Mouse (Mus musculus) ES-E14 (cell line): ENCODE data around the gene Fchsd2. TPM values are rescaled to one million over a fixed set of nuclear protein-coding genes. Genes with fewer than 3 reads are reported as not detected.

Experiments
- DNase-seq: peaks from one replicate; pipeline ENCODE4 v3.0.0-alpha.2; 2013; ENCODE audit warnings: low read depth, low spot score
- H3K27ac ChIP-seq: 2 replicates; pipeline ENCODE4 v1.5.1; 2012; ENCODE audit warnings: low read depth, mild to moderate bottlenecking, low read length, moderate library complexity, mixed read lengths; ENCODE audit not compliant: poor library complexity, insufficient read depth, severe bottlenecking
- H3K36me3 ChIP-seq: 2 replicates; pipeline ENCODE4 v1.6.1; 2012; ENCODE audit warnings: mild to moderate bottlenecking, low read length, moderate library complexity, mixed read lengths; ENCODE audit not compliant: control insufficient read depth, poor library complexity, insufficient read depth, severe bottlenecking
- H3K4me1 ChIP-seq, 2 experiments: fragments of 150-350 bp in 1 of 2; sonication (generic) in 1 of 2; 2 replicates each; pipeline ENCODE4 v1.6.1; 2012; ENCODE audit warnings: low read length in 2 of 2, mild to moderate bottlenecking in 1 of 2, mixed read lengths in 1 of 2; ENCODE audit not compliant: control insufficient read depth in 2 of 2, insufficient read depth in 2 of 2, poor library complexity in 1 of 2
- H3K4me3 ChIP-seq, 2 experiments: fragments of 150-350 bp in 1 of 2; sonication (generic) in 1 of 2; 2 replicates each; pipeline ENCODE4 v1.5.1; 2012; ENCODE audit warnings: low read length in 2 of 2, low read depth in 1 of 2, mild to moderate bottlenecking in 1 of 2, mixed read lengths in 1 of 2; ENCODE audit not compliant: insufficient read depth in 1 of 2, poor library complexity in 1 of 2, severe bottlenecking in 1 of 2
- H3K9ac ChIP-seq: 2 replicates; pipeline ENCODE4 v1.6.1; 2012; ENCODE audit warnings: low read depth, mild to moderate bottlenecking, low read length, mixed read lengths; ENCODE audit not compliant: poor library complexity, insufficient read depth, severe bottlenecking
- H3K9me3 ChIP-seq: fragments of 150-350 bp; sonication (generic); 2 replicates; pipeline ENCODE4 v1.6.1; 2012; ENCODE audit warnings: low read depth, mild to moderate bottlenecking, low read length; ENCODE audit not compliant: control insufficient read depth, insufficient read depth
- CHD2 ChIP-seq: IDR thresholded peaks from 2 replicates; pipeline ENCODE4 v1.6.1; 2014; ENCODE audit warnings: mild to moderate bottlenecking, low read depth, low read length, inconsistent platforms
- HCFC1 ChIP-seq: IDR thresholded peaks from 2 replicates; pipeline ENCODE4 v1.6.1; 2012; ENCODE audit warnings: low read length, inconsistent platforms, borderline replicate concordance; ENCODE audit not compliant: insufficient read depth
- MAFK ChIP-seq: IDR thresholded peaks from 2 replicates; pipeline ENCODE4 v1.6.1; 2014; ENCODE audit warnings: mild to moderate bottlenecking, low read depth, low read length, inconsistent platforms; ENCODE audit not compliant: insufficient read depth
- ZC3H11A ChIP-seq: IDR thresholded peaks from 2 replicates; pipeline ENCODE4 v1.6.1; 2012; ENCODE audit warnings: low read depth, mild to moderate bottlenecking, inconsistent platforms, low read length, borderline replicate concordance
- ZNF384 ChIP-seq: IDR thresholded peaks from 2 replicates; pipeline ENCODE4 v1.6.1; 2012; ENCODE audit warnings: low read depth, low read length, inconsistent platforms
- in situ Hi-C, 2 experiments: fragments of 600-800 bp; cut with MboI; formaldehyde crosslinking; loops; one replicate each; pipeline ENCODE4 v1.15.1; 2025; ENCODE audit warnings: low sequenced_read_pairs in 2 of 2, inconsistent platforms in 1 of 2; ENCODE audit not compliant: unreplicated experiment in 2 of 2
- total RNA-seq: library from RNA; depleted of rRNA; stranded (reverse); fragments of 300-350 nt; gene quantifications from 2 replicates; pipeline ENCODE4 v1.2.3, GENCODE M21; 2012

Fchsd2 gene
- total RNA-seq, 1 experiment = 11.1 TPM

GRCm38 (mm10) chr7:101074170-101074767 is 18.4 kb upstream of the Fchsd2 start:
- in situ Hi-C loops = loop anchor here in 1 of 2 experiments (25.0 kb wide), 1 partner anchor 213 kb away; no protein-coding TSS in a partner anchor
- no peak for TF ChIP-seq CHD2
- TF ChIP-seq HCFC1 = no peak
- TF ChIP-seq MAFK = no peak
- TF ChIP-seq ZNF384 = no peak
- TF ChIP-seq ZC3H11A = no peak
- H3K27ac ChIP-seq = no peak overlapping the region
- H3K36me3 ChIP-seq = no peaks in the 10 kb centered on the region
- no peaks in the 10 kb centered on the region for H3K9me3 ChIP-seq
- no peak overlapping the region for H3K4me3 ChIP-seq
- H3K9ac ChIP-seq = no peak overlapping the region
- DNase-seq = no peak
- peaks cover 0 to 4% of the 10 kb centered on the region in 2 experiments; a peak in 1 of 4 replicates for H3K4me1 ChIP-seq

DNA sequence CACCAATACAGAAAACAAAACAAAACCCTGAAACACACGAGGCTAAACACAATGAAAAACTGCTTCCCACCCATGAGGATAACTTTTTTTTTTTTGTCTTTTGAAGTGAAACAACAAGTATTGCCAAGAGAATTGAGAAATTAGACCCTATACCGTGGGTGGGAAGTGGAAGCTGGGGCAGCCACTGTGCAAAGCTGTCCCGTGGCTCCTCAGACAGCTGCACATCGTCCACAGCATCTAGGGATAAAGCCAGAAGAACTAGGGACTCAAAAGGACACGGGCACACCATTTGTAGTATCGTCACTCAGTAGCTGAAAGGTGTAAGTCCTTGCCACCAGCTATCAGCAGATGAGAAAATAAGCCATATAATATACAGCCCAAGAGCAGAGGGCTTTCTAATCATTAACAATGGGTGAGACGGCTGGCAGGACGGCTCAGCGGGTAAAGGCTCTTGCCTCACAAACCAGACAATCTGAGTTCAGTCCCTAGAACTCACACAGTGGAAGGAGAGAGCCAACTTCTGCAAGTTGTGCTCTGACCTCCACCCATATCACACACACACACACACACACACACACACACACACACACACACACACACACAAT is 9.0 kb upstream of the Fchsd2 start:
- no peak overlapping the region for H3K9ac ChIP-seq
- H3K36me3 ChIP-seq = no peaks in the 10 kb centered on the region
- H3K27ac ChIP-seq = no peak overlapping the region
- H3K4me3 ChIP-seq = no peak overlapping the region
- TF ChIP-seq HCFC1 = no peak
- TF ChIP-seq MAFK = no peak
- no peak for TF ChIP-seq ZNF384
- no peak for TF ChIP-seq ZC3H11A
- TF ChIP-seq CHD2 = no peak
- no peaks in the 10 kb centered on the region for H3K9me3 ChIP-seq
- no peak for DNase-seq
- in situ Hi-C loops = no loop called here
- no peaks in the 10 kb centered on the region for H3K4me1 ChIP-seq

DNA sequence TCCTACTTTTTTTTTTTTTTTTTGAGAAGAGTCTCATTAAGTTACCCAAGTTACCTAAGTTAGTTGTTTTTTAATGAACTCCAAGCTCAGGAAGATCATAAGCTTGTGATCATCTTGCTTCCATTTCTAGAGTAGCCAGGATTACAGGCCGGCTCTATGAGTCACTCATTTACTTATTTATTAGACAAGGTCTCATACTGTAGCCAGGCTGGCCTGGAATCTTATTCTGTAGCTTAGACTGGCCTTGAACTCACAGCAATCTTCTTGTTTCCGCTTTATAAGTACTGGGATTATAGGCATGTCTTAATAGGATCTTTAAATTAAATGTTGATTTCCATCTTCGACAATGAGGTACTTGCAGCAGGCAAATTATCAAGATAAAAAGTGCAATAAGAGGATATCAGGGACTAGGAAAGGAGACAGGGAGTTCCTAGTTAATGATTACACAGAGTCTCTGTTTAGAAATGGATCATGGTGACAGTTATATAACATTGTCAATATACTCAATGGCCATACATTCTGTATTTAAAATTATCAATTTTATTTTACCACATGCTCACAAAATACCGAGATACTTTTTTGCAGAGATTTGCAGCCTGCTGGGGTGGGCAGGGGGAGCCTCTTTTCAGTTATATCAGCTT is 7.7 kb upstream of the Fchsd2 start:
- Histone ChIP-seq H3K9ac (no peak overlapping the region), H3K36me3 (no peaks in the 10 kb centered on the region), H3K4me3 (no peak overlapping the region), H3K9me3 (no peaks in the 10 kb centered on the region), H3K4me1 (no peaks in the 10 kb centered on the region), H3K27ac (no peak overlapping the region)
- TF ChIP-seq HCFC1 = no peak
- TF ChIP-seq CHD2 = no peak
- no peak for TF ChIP-seq ZNF384
- no peak for DNase-seq
- in situ Hi-C loops = no loop called here

DNA sequence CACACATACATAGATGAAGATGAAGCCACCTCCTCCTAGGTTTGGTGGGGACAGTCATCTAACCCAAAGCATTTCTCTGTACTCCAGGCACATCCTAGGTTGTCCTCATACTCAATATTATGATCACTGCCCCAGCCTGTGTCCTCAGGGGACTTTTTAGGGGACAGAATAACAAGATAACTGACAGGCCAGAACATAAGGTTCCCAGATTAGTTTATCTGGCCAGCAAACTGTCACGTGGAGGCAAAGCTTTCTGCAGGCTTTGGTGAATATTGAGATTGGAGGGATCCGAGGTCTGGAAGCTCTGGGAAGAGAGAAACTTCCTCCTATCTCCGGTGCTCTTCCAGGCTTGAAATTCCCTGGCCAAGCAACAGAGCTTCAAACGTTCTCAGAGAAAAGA is 6.9 kb upstream of the Fchsd2 start:
- Histone ChIP-seq H3K27ac (no peak overlapping the region), H3K4me1 (no peaks in the 10 kb centered on the region), H3K9me3 (no peaks in the 10 kb centered on the region), H3K4me3 (no peak overlapping the region), H3K9ac (no peak overlapping the region), H3K36me3 (no peaks in the 10 kb centered on the region)
- in situ Hi-C loops = no loop called here
- TF ChIP-seq MAFK = no peak
- no peak for TF ChIP-seq CHD2
- no peak for TF ChIP-seq ZNF384
- no peak for TF ChIP-seq ZC3H11A
- TF ChIP-seq HCFC1 = no peak
- DNase-seq = no peak
